10 mouse cellular contexts compared by ENCODE assay signal in the genomic region with DNA sequence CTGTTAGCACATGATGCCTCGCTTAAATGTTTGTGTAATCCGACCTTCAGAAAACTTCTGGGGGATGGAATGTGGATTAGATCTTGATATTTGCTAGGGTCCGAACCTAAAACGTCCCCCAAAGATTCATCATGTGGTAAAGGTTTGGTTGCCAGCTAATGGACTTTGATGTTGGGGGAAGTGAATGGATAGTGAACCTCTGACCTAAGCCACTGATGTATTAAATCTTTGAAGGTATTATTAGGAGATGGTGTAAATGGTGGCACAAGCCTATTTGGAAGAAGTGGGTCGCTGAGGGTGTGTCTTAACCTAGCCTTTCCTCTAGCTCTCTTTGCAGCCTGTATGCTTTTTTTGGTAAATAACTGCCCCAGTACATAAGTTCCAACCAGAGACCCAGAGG. TPM values are rescaled to one million over a fixed set of nuclear protein-coding genes. Genes with fewer than 3 reads are reported as not detected.
DNase-seq lines count a peak whose midpoint lies in the region; ATAC-seq and TF ChIP-seq lines count a peak whose summit lies in the region.
"Had no signal": no experiment of that assay in that cellular context is flagged by ENCODE, and none has a peak within 500 bp of the region (broad histone marks: within the 10 kb centered on the region; RNA-seq: fewer than 3 reads in every experiment).

No protein-coding gene starts in this region.

- no peaks in the 10 kb centered on the region for H3K27me3 ChIP-seq in heart, embryonic 10.5 days (ENCODE audit: insufficient read depth, poor library complexity, severe bottlenecking)
- H3K27me3 ChIP-seq in MEL (ENCODE audit: control insufficient read depth in 1 of 2, insufficient read depth in 2 of 2, low read length in 2 of 2), result no peaks in the 10 kb centered on the region
- peaks cover 16% of the 10 kb centered on the region for H3K27me3 ChIP-seq in hindbrain, embryonic 13.5 days
- H3K27me3 ChIP-seq in liver, embryonic 15.5 days, result no peaks in the 10 kb centered on the region

- peak overlapping the region; percentile 94 for H3K9ac ChIP-seq in MEL (ENCODE audit: control insufficient read depth, low read depth, low read length, poor library complexity, severe bottlenecking)
- H3K9ac ChIP-seq in hindbrain, embryonic 13.5 days, result peak overlapping the region; percentile 94
- no peak overlapping the region; the same call in 1 of the 2 replicates for H3K9ac ChIP-seq in liver, embryonic 15.5 days

- no peak for TF ChIP-seq RAD21 in MEL (IDR thresholded peaks at IDR 0.05; ENCODE audit: low read depth, low read length)

- H3K27ac ChIP-seq in heart, embryonic 10.5 days, result no peak overlapping the region
- no peak overlapping the region for H3K27ac ChIP-seq in MEL (ENCODE audit: control insufficient read depth, low read depth, low read length)
- no peak overlapping the region for H3K27ac ChIP-seq in hindbrain, embryonic 13.5 days
- H3K27ac ChIP-seq in liver, embryonic 15.5 days (replicated peaks), result no peak overlapping the region

- intact Hi-C loops in heart, postnatal 14 days (cut with DNase I), result loop anchor here (5.0 kb wide), 1 partner anchor 51 kb away; a partner anchor contains a TSS

- TF ChIP-seq EP300 in MEL (IDR thresholded peaks at IDR 0.05; ENCODE audit: low read depth in 1 of 2, low read length in 2 of 2), result no peak

- no peak for TF ChIP-seq POLR2A in MEL (IDR thresholded peaks at IDR 0.05; ENCODE audit: control insufficient read depth in 1 of 2, insufficient read depth in 1 of 2, low read depth in 1 of 2, low read length in 2 of 2, poor library complexity in 1 of 2)

- H3K9me3 ChIP-seq in heart, embryonic 10.5 days, result no peaks in the 10 kb centered on the region
- H3K9me3 ChIP-seq in MEL (replicated peaks; ENCODE audit: insufficient read depth, low read length), result no peaks in the 10 kb centered on the region
- no peaks in the 10 kb centered on the region for H3K9me3 ChIP-seq in hindbrain, embryonic 13.5 days
- H3K9me3 ChIP-seq in liver, embryonic 15.5 days (replicated peaks), result no peaks in the 10 kb centered on the region

- H3K4me3 ChIP-seq in heart, embryonic 10.5 days, result peak overlapping the region; percentile 99
- peak overlapping the region; percentile 92 to 93 for H3K4me3 ChIP-seq in MEL (ENCODE audit: control insufficient read depth in 1 of 2, insufficient read depth in 1 of 2, low read depth in 2 of 2, low read length in 2 of 2)
- peak overlapping the region; percentile 88 for H3K4me3 ChIP-seq in hindbrain, embryonic 13.5 days
- peak overlapping the region; percentile 99 for H3K4me3 ChIP-seq in liver, embryonic 15.5 days (replicated peaks)

- no peak for TF ChIP-seq CTCF in MEL (IDR thresholded peaks at IDR 0.05 in 2 of 3, conservative IDR thresholded peaks at IDR 0.05 in 1 of 3; ENCODE audit: control insufficient read depth in 1 of 3, insufficient read depth in 1 of 3, low read depth in 2 of 3, low read length in 3 of 3, poor library complexity in 1 of 3, severe bottlenecking in 1 of 3)

- no peaks in the 10 kb centered on the region for H3K36me3 ChIP-seq in heart, embryonic 10.5 days
- peaks cover 0 to 9% of the 10 kb centered on the region in 2 experiments; a peak in 2 of 4 replicates for H3K36me3 ChIP-seq in MEL (ENCODE audit: control insufficient read depth in 1 of 2, insufficient read depth in 2 of 2, low read length in 2 of 2)
- H3K36me3 ChIP-seq in hindbrain, embryonic 13.5 days, result no peaks in the 10 kb centered on the region
- no peaks in the 10 kb centered on the region for H3K36me3 ChIP-seq in liver, embryonic 15.5 days (replicated peaks)

- no peak for DNase-seq in heart, embryonic 10.5 days (ENCODE audit: low spot score)
- DNase-seq in heart, postnatal 14 days, result no peak
- peak; percentile 23 for DNase-seq in MEL (ENCODE audit: low read depth, low spot score)
- DNase-seq in embryo, embryonic 10.5 days (ENCODE audit: low spot score), result no peak
- DNase-seq in right cerebral cortex, postnatal 25 days, result no peak

- peaks cover 23% of the 10 kb centered on the region for H3K79me2 ChIP-seq in MEL (ENCODE audit: control insufficient read depth, insufficient read depth, low read length, poor library complexity)

- peak overlapping the region; percentile 82 for H3K4me2 ChIP-seq in hindbrain, embryonic 13.5 days
- peak overlapping the region; percentile 88 for H3K4me2 ChIP-seq in liver, embryonic 15.5 days

- no peak for ATAC-seq in hindbrain, embryonic 13.5 days (ENCODE audit: low FRiP score)
- ATAC-seq in liver, embryonic 15.5 days (ENCODE audit: insufficient read depth), result no peak
- no peak for ATAC-seq in inflammation-experienced regulatory T-cells, adult 6 months

- H3K4me1 ChIP-seq in heart, embryonic 10.5 days, result peaks cover 28% of the 10 kb centered on the region
- peaks cover 4 to 17% of the 10 kb centered on the region in 2 experiments; a peak in 3 of 4 replicates for H3K4me1 ChIP-seq in MEL (ENCODE audit: control insufficient read depth in 1 of 2, insufficient read depth in 2 of 2, low read length in 2 of 2)
- H3K4me1 ChIP-seq in hindbrain, embryonic 13.5 days (replicated peaks), result peaks cover 15% of the 10 kb centered on the region
- peaks cover 35% of the 10 kb centered on the region for H3K4me1 ChIP-seq in liver, embryonic 15.5 days (replicated peaks)

- 26% methylated on average over 5 of the region's 5 CpGs for WGBS in heart, embryonic 10.5 days
- WGBS in hindbrain, embryonic 13.5 days, result 45% methylated on average over 5 of the region's 5 CpGs
- WGBS in liver, embryonic 15.5 days (ENCODE audit: insufficient replicate concordance), result 30% methylated on average over 5 of the region's 5 CpGs

TF ChIP-seq in MEL, 35 proteins besides CTCF, POLR2A, EP300 and RAD21:
- TF ChIP-seq GATA1 (IDR thresholded peaks at IDR 0.05; ENCODE audit: low read depth, low read length) (no peak), ZKSCAN1 (IDR thresholded peaks at IDR 0.05; ENCODE audit: low read depth, low read length) (no peak)

RNA-seq across cellular contexts. Expression of a gene that starts 0.4 kb away (rescaled TPM):
- polyA plus RNA-seq in heart, embryonic 10.5 days (2016; fragmentation: Nextera tagmentation; extraction: Ambion mirVana), result 12.0 and 14.2 TPM in 2 replicates
- 10 to 100 TPM; 17.3 to 17.5 TPM for total RNA-seq in heart, postnatal 14 days (2021)
- total RNA-seq in MEL (2012; rRNA removed), result 16.7 and 20.3 TPM in 2 replicates
- 10 to 100 TPM in 1 of 2 experiments, not detected in 1; 19.2 TPM for polyA plus RNA-seq in MEL (2012; ENCODE audit: insufficient read depth in 1 of 2, insufficient read length in 2 of 2, low read depth in 1 of 2, low replicate concordance in 2 of 2, missing spikeins in 1 of 2)
- polyA plus RNA-seq in hindbrain, embryonic 13.5 days (2015; fragmentation: Nextera tagmentation; extraction: Ambion mirVana), result 6.1 and 7.6 TPM in 2 replicates
- 7.7 and 8.4 TPM in 2 replicates for polyA plus RNA-seq in liver, embryonic 15.5 days (2015; fragmentation: Nextera tagmentation; extraction: Ambion mirVana)
- polyA plus RNA-seq in inflammation-experienced regulatory T-cells, adult 6 months (2017; shearing (Covaris generic)), result 1 to 10 TPM; 6.4 to 8.8 (median 7.6) TPM

RNA-seq across cellular contexts. Expression of a gene that starts 32.0 kb away (rescaled TPM):
- polyA plus RNA-seq in heart, embryonic 10.5 days (2016; fragmentation: Nextera tagmentation; extraction: Ambion mirVana), result 0.59 TPM in 1 of 2 replicates, not detected in the other
- total RNA-seq in heart, postnatal 14 days (2021), result 1 to 10 TPM in 1 of 2 experiments, not detected in 1; 1.0 TPM
- total RNA-seq in MEL (2012; rRNA removed), result 0.39 and 1.0 TPM in 2 replicates
- not detected for polyA plus RNA-seq in MEL (2012; ENCODE audit: insufficient read depth in 1 of 2, insufficient read length in 2 of 2, low read depth in 1 of 2, low replicate concordance in 2 of 2, missing spikeins in 1 of 2)
- polyA plus RNA-seq in hindbrain, embryonic 13.5 days (2015; fragmentation: Nextera tagmentation; extraction: Ambion mirVana), result 0.68 and 2.6 TPM in 2 replicates
- not detected in 2 replicates for polyA plus RNA-seq in liver, embryonic 15.5 days (2015; fragmentation: Nextera tagmentation; extraction: Ambion mirVana)
- polyA plus RNA-seq in inflammation-experienced regulatory T-cells, adult 6 months (2017; shearing (Covaris generic)), result not detected
- total RNA-seq: common myeloid progenitor, adult 5-6 weeks had no signal
- polyA plus RNA-seq: neural tube, embryonic 11.5 days had no signal

RNA-seq across cellular contexts. Expression of a gene that starts 50.6 kb away (rescaled TPM):
- 72.3 and 73.9 TPM in 2 replicates for polyA plus RNA-seq in heart, embryonic 10.5 days (2016; fragmentation: Nextera tagmentation; extraction: Ambion mirVana)
- total RNA-seq in heart, postnatal 14 days (2021), result 10 to 100 TPM; 26.2 to 26.3 TPM
- total RNA-seq in MEL (2012; rRNA removed), result 36.8 and 39.2 TPM in 2 replicates
- 100 to 1,000 TPM in 1 of 2 experiments, 10 to 100 TPM in 1; 45.9 to 111 TPM for polyA plus RNA-seq in MEL (2012; ENCODE audit: insufficient read depth in 1 of 2, insufficient read length in 2 of 2, low read depth in 1 of 2, low replicate concordance in 2 of 2, missing spikeins in 1 of 2)
- 62.6 and 63.3 TPM in 2 replicates for polyA plus RNA-seq in hindbrain, embryonic 13.5 days (2015; fragmentation: Nextera tagmentation; extraction: Ambion mirVana)
- 33.3 and 34.9 TPM in 2 replicates for polyA plus RNA-seq in liver, embryonic 15.5 days (2015; fragmentation: Nextera tagmentation; extraction: Ambion mirVana)
- 10 to 100 TPM; 89.9 to 95.2 (median 94.7) TPM for polyA plus RNA-seq in inflammation-experienced regulatory T-cells, adult 6 months (2017; shearing (Covaris generic))
